Mouse (Mus musculus) liver, adult 2 months (tissue): ENCODE data around the gene Olfr49.

Source experiments
- CTCF ChIP-seq: fragments of 200-500 bp; IDR thresholded peaks from 2 replicates; pipeline ENCODE4 v1.5.1; 2011; ENCODE audit warnings: low read depth, low read length, control low read depth
- POLR2A ChIP-seq: fragments of 200-500 bp; IDR thresholded peaks from 2 replicates; pipeline ENCODE4 v1.6.1; 2011; ENCODE audit warnings: low read length, control low read depth; ENCODE audit not compliant: insufficient read depth; ENCODE audit errors: extremely low read depth

DNA sequence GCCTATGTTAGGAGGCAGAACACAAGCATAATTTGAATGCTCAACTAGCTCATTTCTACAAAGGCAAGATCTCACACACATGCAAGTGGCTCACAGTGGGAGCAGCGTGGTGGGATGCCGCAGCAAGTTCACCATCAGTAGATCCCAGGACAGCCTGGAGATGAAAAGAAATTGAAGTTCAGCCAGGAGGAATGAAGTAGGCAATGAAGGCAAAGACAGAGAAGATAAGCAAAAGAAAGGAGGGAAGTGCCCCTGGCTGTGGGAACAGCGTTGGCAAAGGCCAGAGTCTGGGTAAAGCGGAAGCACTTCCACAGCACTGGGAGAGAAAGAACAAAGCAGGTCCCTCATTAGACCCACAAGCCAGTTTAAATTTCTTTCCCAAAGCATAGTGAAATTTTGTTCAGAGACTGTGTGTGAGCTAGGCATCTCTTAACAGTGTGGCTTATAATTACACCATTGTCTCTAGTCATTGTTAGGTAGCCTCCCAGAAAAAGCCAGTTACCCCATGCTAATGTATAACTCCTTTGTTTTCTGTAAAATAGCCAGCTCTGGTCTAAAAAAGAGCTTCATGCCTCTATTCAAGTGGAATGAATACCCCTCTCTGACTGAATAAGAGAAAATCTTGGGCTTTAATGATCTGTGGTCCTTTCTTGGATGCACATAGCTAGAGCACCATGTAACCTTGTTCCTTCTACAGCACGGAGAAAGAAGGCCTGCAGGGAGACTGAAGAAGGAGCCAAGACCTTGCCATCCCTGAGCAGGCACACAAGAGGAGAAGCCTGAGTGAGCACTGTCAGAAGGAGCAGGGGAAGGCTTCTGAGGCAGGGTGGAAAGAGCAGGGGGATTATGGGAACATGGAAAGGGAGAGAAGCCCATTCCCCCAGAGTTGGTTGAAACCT is 47.7 kb upstream of the Olfr49 start:
- no peak for TF ChIP-seq CTCF
- no peak for TF ChIP-seq POLR2A
